Mouse (Mus musculus): ENCODE measurements around the gene Ssna1. TPM values are rescaled to one million over a fixed set of nuclear protein-coding genes. Genes with fewer than 3 reads are reported as not detected.

Ssna1 gene
- polyA plus RNA-seq, 1 experiment from 2014 or later = 171 TPM

- peaks cover 34% of the 10 kb centered on the region for H3K27me3 ChIP-seq
- H3K36me3 ChIP-seq = peaks cover 23% of the 10 kb centered on the region
- H3K4me3 ChIP-seq = peak overlapping the region; percentile 42; the same call in 1 of the 2 replicates
- peaks cover 12% of the 10 kb centered on the region for H3K4me1 ChIP-seq (replicated peaks)
- H3K27ac ChIP-seq (replicated peaks) = 0 out of 2 replicates have a peak overlapping the region, but pooled peaks have one; percentile 35
- H3K4me2 ChIP-seq = peak overlapping the region; percentile 69
- H3K9me3 ChIP-seq = no peaks in the 10 kb centered on the region
- ATAC-seq (ENCODE audit: low FRiP score, low read depth) = no peak
- no peak overlapping the region for H3K9ac ChIP-seq
- WGBS = 64% methylated on average over 7 of the region's 7 CpGs
Observed at GRCm38 (mm10) chr2:25303931-25304656, 31.9 kb upstream of the Ssna1 start.

GRCm38 (mm10) chr2:25303452-25303851 lies 31.2 kb upstream of the Ssna1 start:
- H3K9ac ChIP-seq = no peak overlapping the region
- WGBS = 57% methylated on average over 3 of the region's 3 CpGs
- no peak for ATAC-seq (ENCODE audit: low FRiP score, low read depth)
- peaks cover 12% of the 10 kb centered on the region for H3K4me1 ChIP-seq (replicated peaks)
- H3K36me3 ChIP-seq = peaks cover 16% of the 10 kb centered on the region
- H3K27me3 ChIP-seq = peaks cover 30% of the 10 kb centered on the region
- H3K27ac ChIP-seq (replicated peaks) = no peak overlapping the region
- no peak overlapping the region for H3K4me2 ChIP-seq
- H3K9me3 ChIP-seq = no peaks in the 10 kb centered on the region
- no peak overlapping the region for H3K4me3 ChIP-seq

GRCm38 (mm10) chr2:25298046-25298445 lies 25.8 kb upstream of the Ssna1 start:
- Histone ChIP-seq H3K27ac (replicated peaks) (no peak overlapping the region), H3K4me1 (replicated peaks) (no peaks in the 10 kb centered on the region), H3K9ac (no peak overlapping the region), H3K9me3 (no peaks in the 10 kb centered on the region), H3K4me2 (no peak overlapping the region), H3K27me3 (peaks cover 44% of the 10 kb centered on the region), H3K4me3 (no peak overlapping the region), H3K36me3 (peaks cover 32% of the 10 kb centered on the region)
- WGBS = 85% methylated on average over 10 of the region's 10 CpGs
- ATAC-seq (ENCODE audit: low FRiP score, low read depth) = no peak

- Histone ChIP-seq H3K9me3 (no peaks in the 10 kb centered on the region), H3K4me1 (replicated peaks) (peaks cover 7% of the 10 kb centered on the region), H3K27me3 (peaks cover 51% of the 10 kb centered on the region), H3K36me3 (peaks cover 29% of the 10 kb centered on the region), H3K27ac (replicated peaks) (no peak overlapping the region), H3K9ac (no peak overlapping the region), H3K4me2 (no peak overlapping the region), H3K4me3 (no peak overlapping the region)
- ATAC-seq (ENCODE audit: low FRiP score, low read depth) = no peak
- WGBS = 88% methylated on average over 8 of the region's 8 CpGs
Observed at GRCm38 (mm10) chr2:25297093-25297492, 24.9 kb upstream of the Ssna1 start.

- Histone ChIP-seq H3K4me2 (no peak overlapping the region), H3K9ac (no peak overlapping the region), H3K9me3 (no peaks in the 10 kb centered on the region), H3K4me3 (no peak overlapping the region), H3K27ac (replicated peaks) (no peak overlapping the region), H3K27me3 (peaks cover 83% of the 10 kb centered on the region), H3K4me1 (replicated peaks) (peaks cover 39% of the 10 kb centered on the region), H3K36me3 (peaks cover 22% of the 10 kb centered on the region; the same call in 1 of the 2 replicates)
- ATAC-seq (ENCODE audit: low FRiP score, low read depth) = no peak
- 78% methylated on average over 9 of the region's 9 CpGs for WGBS
Observed at GRCm38 (mm10) chr2:25293706-25294105, 21.5 kb upstream of the Ssna1 start.

- WGBS = 0% methylated on average over 1 of the region's 1 CpGs
- Histone ChIP-seq H3K4me2 (no peak overlapping the region), H3K27ac (replicated peaks) (no peak overlapping the region), H3K9me3 (no peaks in the 10 kb centered on the region), H3K4me3 (0 out of 2 replicates have a peak overlapping the region, but pooled peaks have one; percentile 16), H3K4me1 (replicated peaks) (peaks cover 39% of the 10 kb centered on the region), H3K27me3 (peaks cover 83% of the 10 kb centered on the region), H3K9ac (no peak overlapping the region), H3K36me3 (peaks cover 22% of the 10 kb centered on the region; the same call in 1 of the 2 replicates)
- no peak for ATAC-seq (ENCODE audit: low FRiP score, low read depth)
Observed at GRCm38 (mm10) chr2:25292856-25293255, 20.6 kb upstream of the Ssna1 start.

DNA sequence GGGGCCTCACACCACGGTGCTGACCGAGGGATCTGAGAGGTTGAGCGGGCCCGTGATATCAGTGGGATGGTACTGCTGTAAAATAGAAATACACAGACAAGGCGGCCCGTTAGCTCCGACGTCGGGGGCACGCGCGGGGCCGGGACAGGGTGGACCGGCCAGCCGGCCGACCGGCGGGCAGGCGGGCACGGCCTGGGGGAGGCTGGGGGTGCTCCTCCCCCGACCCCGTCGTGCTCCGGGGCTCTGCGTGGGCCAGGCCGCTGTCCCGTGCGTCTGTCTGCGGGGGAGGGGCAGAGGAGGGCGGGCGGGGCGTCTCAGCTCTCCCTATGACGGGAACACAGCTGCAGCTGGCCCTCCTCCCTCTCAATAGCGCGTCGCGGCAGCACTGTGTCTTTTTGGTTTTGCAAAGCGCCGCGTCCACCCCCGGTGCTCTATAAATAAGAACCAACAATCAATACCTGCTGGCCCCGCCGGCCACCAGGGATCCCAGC lies 19.9 kb upstream of the Ssna1 start:
- Histone ChIP-seq H3K9ac (peak overlapping the region; percentile 8; the same call in 1 of the 2 replicates), H3K4me1 (replicated peaks) (peaks cover 42% of the 10 kb centered on the region), H3K27me3 (peaks cover 77% of the 10 kb centered on the region), H3K36me3 (peaks cover 17% of the 10 kb centered on the region; the same call in 1 of the 2 replicates), H3K4me3 (peak overlapping the region; percentile 16), H3K4me2 (peak overlapping the region; percentile 43), H3K9me3 (no peaks in the 10 kb centered on the region), H3K27ac (replicated peaks) (no peak overlapping the region)
- 7% methylated on average over 37 of the region's 43 CpGs for WGBS
- no peak for ATAC-seq (ENCODE audit: low FRiP score, low read depth)

GRCm38 (mm10) chr2:25291184-25292053 lies 19.2 kb upstream of the Ssna1 start:
- Histone ChIP-seq H3K9me3 (no peaks in the 10 kb centered on the region), H3K9ac (0 out of 2 replicates have a peak overlapping the region, but pooled peaks have one; percentile 6), H3K4me1 (replicated peaks) (peaks cover 45% of the 10 kb centered on the region), H3K4me3 (0 out of 2 replicates have a peak overlapping the region, but pooled peaks have one; percentile 16), H3K36me3 (peaks cover 10% of the 10 kb centered on the region; the same call in 1 of the 2 replicates), H3K27ac (replicated peaks) (no peak overlapping the region), H3K4me2 (peak overlapping the region; percentile 62), H3K27me3 (peaks cover 71% of the 10 kb centered on the region)
- 8% methylated on average over 32 of the region's 32 CpGs for WGBS
- ATAC-seq (ENCODE audit: low FRiP score, low read depth) = no peak

DNA sequence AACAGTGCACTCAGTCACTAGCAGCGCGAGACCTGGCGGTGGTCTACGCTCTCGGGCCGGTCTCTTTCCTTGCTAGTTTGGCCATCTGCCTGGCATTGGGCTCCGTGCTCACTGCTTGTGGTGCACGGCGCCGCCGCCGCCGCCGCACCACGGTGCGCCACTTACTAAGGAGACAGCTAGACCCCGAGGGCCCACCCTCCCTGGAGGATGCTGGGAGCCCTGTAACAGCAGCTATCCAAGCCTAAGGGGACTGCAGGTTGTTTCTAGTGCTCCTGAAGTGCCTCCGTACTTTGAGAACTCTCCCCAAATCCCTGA lies 18.5 kb upstream of the Ssna1 start:
- H3K27me3 ChIP-seq = peaks cover 67% of the 10 kb centered on the region
- no peaks in the 10 kb centered on the region for H3K9me3 ChIP-seq
- H3K4me2 ChIP-seq = peak overlapping the region; percentile 62
- ATAC-seq (ENCODE audit: low FRiP score, low read depth) = peak; percentile 10; the same call in 1 of the 2 replicates
- peak overlapping the region; percentile 53; the same call in 1 of the 2 replicates for H3K27ac ChIP-seq (replicated peaks)
- no peak overlapping the region for H3K9ac ChIP-seq
- H3K36me3 ChIP-seq = peaks cover 7% of the 10 kb centered on the region; the same call in 1 of the 2 replicates
- H3K4me1 ChIP-seq (replicated peaks) = peaks cover 45% of the 10 kb centered on the region
- WGBS = under 1% methylated on average over 18 of the region's 18 CpGs
- peak overlapping the region; percentile 29 for H3K4me3 ChIP-seq

- Histone ChIP-seq H3K4me3 (peak overlapping the region; percentile 29), H3K9ac (peak overlapping the region; percentile 25), H3K4me2 (peak overlapping the region; percentile 62), H3K9me3 (no peaks in the 10 kb centered on the region), H3K27me3 (peaks cover 67% of the 10 kb centered on the region), H3K27ac (replicated peaks) (peak overlapping the region; percentile 53), H3K36me3 (peaks cover 11% of the 10 kb centered on the region; the same call in 1 of the 2 replicates), H3K4me1 (replicated peaks) (peaks cover 45% of the 10 kb centered on the region)
- peak; percentile 17 for ATAC-seq (ENCODE audit: low FRiP score, low read depth)
- 2% methylated on average over 54 of the region's 54 CpGs for whole genome bisulfite sequencing
Observed at GRCm38 (mm10) chr2:25290101-25290815, 18.0 kb upstream of the Ssna1 start.

GRCm38 (mm10) chr2:25289651-25290050 lies 17.4 kb upstream of the Ssna1 start, which contains the start of gene Lrrc26:
Lrrc26 (plus strand) TSS chr2:25289915.
- 7% methylated on average over 11 of the region's 11 CpGs for WGBS
- ATAC-seq (ENCODE audit: low FRiP score, low read depth) = no peak
- Histone ChIP-seq H3K27ac (replicated peaks) (peak within 1 kb of the TSS; percentile 53), H3K4me2 (peak within 1 kb of the TSS; percentile 62), H3K36me3 (peaks cover 17% of the 10 kb centered on the region), H3K4me1 (replicated peaks) (peaks cover 45% of the 10 kb centered on the region), H3K9ac (peak within 1 kb of the TSS; percentile 25), H3K4me3 (peak within 1 kb of the TSS; percentile 29), H3K27me3 (peaks cover 64% of the 10 kb centered on the region), H3K9me3 (no peaks in the 10 kb centered on the region)
